In genomic region chr1:72878473-72879318, GRCm38 (mm10) we compare ENCODE assay signal across 11 mouse cellular contexts. TPM values are rescaled to one million over a fixed set of nuclear protein-coding genes. Genes with fewer than 3 reads are reported as not detected.
A peak's percentile ranks its signal among the peaks of the same experiment; 100 is the strongest.
DNase-seq lines count a peak whose midpoint lies in the region; ATAC-seq lines count a peak whose summit lies in the region.
"Had no signal": no experiment of that assay in that cellular context is flagged by ENCODE, and none has a peak within 500 bp of the region (broad histone marks: within the 10 kb centered on the region; RNA-seq: fewer than 3 reads in every experiment).

No protein-coding gene starts in this region.

- no peak for DNase-seq in heart, adult 8-10 months (ENCODE audit: low spot score)
- DNase-seq in midbrain, embryonic 10.5 days (ENCODE audit: low spot score) = peak; percentile 12
- no peak for DNase-seq in midbrain, embryonic 11.5 days (ENCODE audit: low spot score, missing footprints)
- DNase-seq in urinary bladder, postnatal 25 days (ENCODE audit: low spot score) = no peak
- no peak for DNase-seq in layer of hippocampus, adult 9-11 months
- DNase-seq: adrenal gland, postnatal 25 days; liver, embryonic 13.5 days had no signal

- H3K9ac ChIP-seq in heart, embryonic 12.5 days = no peak overlapping the region
- H3K9ac ChIP-seq in midbrain, embryonic 11.5 days (ENCODE audit: low read length) = no peak overlapping the region
- no peak overlapping the region for H3K9ac ChIP-seq in limb, embryonic 12.5 days (replicated peaks)
- H3K9ac ChIP-seq: liver, embryonic 13.5 days had no signal

- 60% methylated on average over 25 of the region's 25 CpGs for WGBS in heart, embryonic 12.5 days
- WGBS in midbrain, embryonic 10.5 days = 66% methylated on average over 25 of the region's 25 CpGs
- WGBS in midbrain, embryonic 11.5 days = 59% methylated on average over 25 of the region's 25 CpGs
- WGBS in limb, embryonic 12.5 days = 29% methylated on average over 25 of the region's 25 CpGs

- peaks cover 25% of the 10 kb centered on the region for H3K4me1 ChIP-seq in heart, embryonic 12.5 days (replicated peaks)
- H3K4me1 ChIP-seq in midbrain, embryonic 10.5 days = peaks cover 44% of the 10 kb centered on the region
- H3K4me1 ChIP-seq in midbrain, embryonic 11.5 days (ENCODE audit: control insufficient read depth, insufficient read depth, low read length) = peaks cover 11% of the 10 kb centered on the region
- peaks cover 40% of the 10 kb centered on the region for H3K4me1 ChIP-seq in limb, embryonic 12.5 days (replicated peaks)

- peak overlapping the region; percentile 53 for H3K4me2 ChIP-seq in heart, embryonic 12.5 days
- H3K4me2 ChIP-seq in midbrain, embryonic 11.5 days = no peak overlapping the region
- H3K4me2 ChIP-seq in limb, embryonic 12.5 days = peak overlapping the region; percentile 47
- H3K4me2 ChIP-seq: liver, embryonic 13.5 days had no signal

- no peak for ATAC-seq in heart, embryonic 12.5 days (ENCODE audit: insufficient number of reproducible peaks, low FRiP score)
- ATAC-seq in midbrain, embryonic 11.5 days (ENCODE audit: low FRiP score) = no peak
- peak; percentile 52; the same call in 1 of the 2 replicates for ATAC-seq in limb, embryonic 12.5 days (ENCODE audit: insufficient number of reproducible peaks, insufficient read depth, low FRiP score, low TSS enrichment, low read depth)
- ATAC-seq in inflammation-experienced regulatory T-cells, adult 6 months = no peak

- H3K27ac ChIP-seq in heart, embryonic 12.5 days (ENCODE audit: poor library complexity, severe bottlenecking) = no peak overlapping the region
- H3K27ac ChIP-seq in midbrain, embryonic 10.5 days (replicated peaks) = peak overlapping the region; percentile 49
- no peak overlapping the region for H3K27ac ChIP-seq in midbrain, embryonic 11.5 days (ENCODE audit: low read depth, low read length)
- H3K27ac ChIP-seq in limb, embryonic 12.5 days = peak overlapping the region; percentile 70
- H3K27ac ChIP-seq: liver, embryonic 13.5 days had no signal

- no peaks in the 10 kb centered on the region for H3K36me3 ChIP-seq in heart, embryonic 12.5 days
- no peaks in the 10 kb centered on the region for H3K36me3 ChIP-seq in midbrain, embryonic 10.5 days
- no peaks in the 10 kb centered on the region for H3K36me3 ChIP-seq in midbrain, embryonic 11.5 days (ENCODE audit: control insufficient read depth, insufficient read depth, low read length)
- H3K36me3 ChIP-seq in limb, embryonic 12.5 days = no peaks in the 10 kb centered on the region
- H3K36me3 ChIP-seq: liver, embryonic 13.5 days had no signal

- H3K4me3 ChIP-seq in heart, embryonic 12.5 days = no peak overlapping the region
- no peak overlapping the region for H3K4me3 ChIP-seq in midbrain, embryonic 10.5 days
- H3K4me3 ChIP-seq in midbrain, embryonic 11.5 days (ENCODE audit: low read depth, low read length) = no peak overlapping the region
- no peak overlapping the region for H3K4me3 ChIP-seq in limb, embryonic 12.5 days (replicated peaks)
- H3K4me3 ChIP-seq: liver, embryonic 13.5 days had no signal

- no peaks in the 10 kb centered on the region for H3K9me3 ChIP-seq in heart, embryonic 12.5 days (replicated peaks)
- H3K9me3 ChIP-seq in midbrain, embryonic 10.5 days (replicated peaks) = no peaks in the 10 kb centered on the region
- no peaks in the 10 kb centered on the region for H3K9me3 ChIP-seq in midbrain, embryonic 11.5 days (ENCODE audit: control insufficient read depth, low read length)
- no peaks in the 10 kb centered on the region for H3K9me3 ChIP-seq in limb, embryonic 12.5 days
- H3K9me3 ChIP-seq: liver, embryonic 13.5 days had no signal

- no peaks in the 10 kb centered on the region for H3K27me3 ChIP-seq in heart, embryonic 12.5 days (replicated peaks)
- H3K27me3 ChIP-seq in midbrain, embryonic 10.5 days (ENCODE audit: low read depth, poor library complexity, severe bottlenecking) = peaks cover 55% of the 10 kb centered on the region
- peaks cover 17% of the 10 kb centered on the region for H3K27me3 ChIP-seq in midbrain, embryonic 11.5 days (ENCODE audit: control insufficient read depth, insufficient read depth, low read length)
- peaks cover 22% of the 10 kb centered on the region for H3K27me3 ChIP-seq in limb, embryonic 12.5 days

RNA-seq across cellular contexts. Expression of gene Igfbp5, which starts 4.0 kb away (rescaled TPM):
- polyA plus RNA-seq in heart, embryonic 12.5 days (2016; fragmentation: Nextera tagmentation; extraction: Ambion mirVana) = 179 and 184 TPM in 2 replicates
- 100 to 1,000 TPM in 3 of 4 experiments, 10 to 100 TPM in 1; 89.6 to 129 (median 119) TPM for total RNA-seq in heart, adult 8-10 months (2022)
- polyA plus RNA-seq in midbrain, embryonic 10.5 days (2016; fragmentation: Nextera tagmentation; extraction: Ambion mirVana) = 48.2 and 49.9 TPM in 2 replicates
- polyA plus RNA-seq in midbrain, embryonic 11.5 days (2014; fragmentation: Nextera tagmentation; extraction: Ambion mirVana) = 23.2 and 24.6 TPM in 2 replicates
- 80.3 and 98.0 TPM in 2 replicates for polyA plus RNA-seq in limb, embryonic 12.5 days (2016; fragmentation: Nextera tagmentation; extraction: Ambion mirVana)
- polyA plus RNA-seq in inflammation-experienced regulatory T-cells, adult 6 months (2017; shearing (Covaris generic)) = under 1 TPM in 1 of 3 experiments, not detected in 2; 0.08 TPM

RNA-seq across cellular contexts. Expression of gene Igfbp2, which starts 54.4 kb away (rescaled TPM):
- 91.7 and 93.5 TPM in 2 replicates for polyA plus RNA-seq in heart, embryonic 12.5 days (2016; fragmentation: Nextera tagmentation; extraction: Ambion mirVana)
- under 1 TPM in 3 of 4 experiments, not detected in 1; 0.27 to 0.66 (median 0.31) TPM for total RNA-seq in heart, adult 8-10 months (2022)
- polyA plus RNA-seq in midbrain, embryonic 10.5 days (2016; fragmentation: Nextera tagmentation; extraction: Ambion mirVana) = 585 and 600 TPM in 2 replicates
- 468 and 548 TPM in 2 replicates for polyA plus RNA-seq in midbrain, embryonic 11.5 days (2014; fragmentation: Nextera tagmentation; extraction: Ambion mirVana)
- 319 and 323 TPM in 2 replicates for polyA plus RNA-seq in limb, embryonic 12.5 days (2016; fragmentation: Nextera tagmentation; extraction: Ambion mirVana)
- polyA plus RNA-seq in inflammation-experienced regulatory T-cells, adult 6 months (2017; shearing (Covaris generic)) = not detected
- total RNA-seq: neutrophil, adult 5-6 weeks had no signal

Comparison
In these comparisons a context has a peak if more than half of its experiments do, and no peak if none do; other contexts are left out.
1. H3K27ac ChIP-seq: peak in midbrain, embryonic 10.5 days (single experiment) and limb, embryonic 12.5 days (single experiment); none in heart, embryonic 12.5 days (single experiment) and midbrain, embryonic 11.5 days (single experiment).
2. RNA of gene Igfbp5, which starts 4.0 kb away (polyA plus RNA-seq): 179 to 184 TPM in heart, embryonic 12.5 days, 80.3 to 98.0 TPM in limb, embryonic 12.5 days, 48.2 to 49.9 TPM in midbrain, embryonic 10.5 days and 23.2 to 24.6 TPM in midbrain, embryonic 11.5 days; 0.08 TPM in inflammation-experienced regulatory T-cells, adult 6 months; every median in the first group is over 10 times any median in the second.
3. RNA of gene Igfbp2, which starts 54.4 kb away (polyA plus RNA-seq): 585 to 600 TPM in midbrain, embryonic 10.5 days, 468 to 548 TPM in midbrain, embryonic 11.5 days, 319 to 323 TPM in limb, embryonic 12.5 days and 91.7 to 93.5 TPM in heart, embryonic 12.5 days; not detected in inflammation-experienced regulatory T-cells, adult 6 months; every median in the first group is over 10 times any median in the second.